Mouse (Mus musculus) limb, embryonic 13.5 days (tissue): ENCODE data around the gene Insl3. TPM values are rescaled to one million over a fixed set of nuclear protein-coding genes. Genes with fewer than 3 reads are reported as not detected.
"Not testable (repeated sequence)": the region's sequence is repeated elsewhere in the genome, so short reads cannot be mapped to it uniquely, and the experiment has no call there.

ENCODE experiments used
- ATAC-seq: fragments of 200-750 bp; cut with Nextera tagmentation; 2 replicates; pipeline ENCODE4 v1.8.0; 2017; ENCODE audit warnings: low read depth, moderate number of reproducible peaks, moderate TSS enrichment; ENCODE audit not compliant: low FRiP score
- H3K27ac ChIP-seq: fragments of 300-500 bp; sonication (generic); 2 replicates; pipeline ENCODE4 v1.5.1; 2015; ENCODE audit warnings: inconsistent platforms, mild to moderate bottlenecking, moderate library complexity
- H3K27me3 ChIP-seq: fragments of 300-500 bp; sonication (generic); 2 replicates; pipeline ENCODE4 v1.6.1; 2015; ENCODE audit warnings: mild to moderate bottlenecking, inconsistent platforms
- H3K36me3 ChIP-seq: fragments of 300-500 bp; sonication (generic); 2 replicates; pipeline ENCODE4 v1.6.1; 2015; ENCODE audit warnings: inconsistent platforms, mild to moderate bottlenecking, moderate library complexity
- H3K4me1 ChIP-seq: fragments of 300-500 bp; sonication (generic); 2 replicates; pipeline ENCODE4 v1.6.1; 2015; ENCODE audit warnings: inconsistent platforms
- H3K4me2 ChIP-seq: fragments of 300-500 bp; sonication (generic); replicated peaks from 2 replicates; pipeline ENCODE4 v1.6.1; 2015; ENCODE audit warnings: inconsistent platforms, mild to moderate bottlenecking, moderate library complexity
- H3K4me3 ChIP-seq: fragments of 300-500 bp; sonication (generic); 2 replicates; pipeline ENCODE4 v1.5.1; 2015; ENCODE audit warnings: moderate library complexity, mild to moderate bottlenecking, inconsistent platforms
- H3K9ac ChIP-seq: fragments of 300-500 bp; sonication (generic); 2 replicates; pipeline ENCODE4 v1.6.1; 2015; ENCODE audit warnings: mild to moderate bottlenecking, inconsistent platforms
- H3K9me3 ChIP-seq: fragments of 300-500 bp; sonication (generic); 2 replicates; pipeline ENCODE4 v1.6.1; 2016; ENCODE audit warnings: inconsistent platforms
- WGBS: fragments of 180-500 bp; shearing (Covaris S2); methylation state at CpG from one replicate; pipeline ENCODE4 v1.1.7; 2015; 5-methylcytosine and 5-hydroxymethylcytosine counted together
- polyA plus RNA-seq: library from polyadenylated mRNA; unstranded; fragments of >200 nt; fragmentation: Nextera tagmentation; extraction: Ambion mirVana; gene quantifications from 2 replicates; pipeline ENCODE4 v1.2.1, GENCODE M21; 2015

Gene Insl3
- polyA plus RNA-seq, 1 experiment from 2014 or later, result 0.48 TPM

- H3K4me1 ChIP-seq, result peaks cover 15% of the 10 kb centered on the region
- no peaks in the 10 kb centered on the region for H3K36me3 ChIP-seq
- ATAC-seq, result no peak
- H3K9ac ChIP-seq, result no peak overlapping the region
- H3K4me2 ChIP-seq, result no peak overlapping the region
- no peaks in the 10 kb centered on the region for H3K9me3 ChIP-seq
- no peaks in the 10 kb centered on the region for H3K27me3 ChIP-seq
- H3K4me3 ChIP-seq, result no peak overlapping the region
- WGBS, result 93% methylated on average over 12 of the region's 12 CpGs
- no peak overlapping the region for H3K27ac ChIP-seq
Observed at GRCm38 (mm10) chr8:71717096-71717495, 28.1 kb downstream of the Insl3 start.

GRCm38 (mm10) chr8:71718252-71718651 lies 29.2 kb downstream of the Insl3 start:
- H3K36me3 ChIP-seq, result no peaks in the 10 kb centered on the region
- H3K4me3 ChIP-seq, result no peak overlapping the region
- WGBS, result 44% methylated on average over 3 of the region's 3 CpGs
- H3K4me1 ChIP-seq, result peaks cover 15% of the 10 kb centered on the region
- no peaks in the 10 kb centered on the region for H3K9me3 ChIP-seq
- ATAC-seq, result no peak
- H3K27me3 ChIP-seq, result peaks cover 5% of the 10 kb centered on the region
- H3K4me2 ChIP-seq, result no peak overlapping the region
- H3K9ac ChIP-seq, result no peak overlapping the region
- no peak overlapping the region for H3K27ac ChIP-seq

- Histone ChIP-seq H3K27me3 (peaks cover 14% of the 10 kb centered on the region), H3K36me3 (no peaks in the 10 kb centered on the region), H3K4me1 (peaks cover 15% of the 10 kb centered on the region), H3K4me3 (no peak overlapping the region), H3K27ac (no peak overlapping the region), H3K9ac (no peak overlapping the region), H3K4me2 (no peak overlapping the region), H3K9me3 (no peaks in the 10 kb centered on the region)
- WGBS, result 65% methylated on average over 4 of the region's 4 CpGs
- ATAC-seq, result no peak
Observed at GRCm38 (mm10) chr8:71719218-71719617, 30.2 kb downstream of the Insl3 start.

GRCm38 (mm10) chr8:71719928-71720457 lies 31.0 kb downstream of the Insl3 start:
- WGBS, result 32% methylated on average over 7 of the region's 7 CpGs
- Histone ChIP-seq H3K4me3 (no peak overlapping the region), H3K9ac (no peak overlapping the region), H3K27me3 (peaks cover 22% of the 10 kb centered on the region), H3K4me1 (peaks cover 17% of the 10 kb centered on the region), H3K9me3 (no peaks in the 10 kb centered on the region), H3K36me3 (no peaks in the 10 kb centered on the region), H3K27ac (no peak overlapping the region), H3K4me2 (no peak overlapping the region)
- ATAC-seq, result peak; percentile 20; the same call in 1 of the 2 replicates

- H3K4me2 ChIP-seq, result no peak overlapping the region
- ATAC-seq, result no peak
- H3K27ac ChIP-seq, result no peak overlapping the region
- 60% methylated on average over 14 of the region's 14 CpGs for WGBS
- H3K9ac ChIP-seq, result no peak overlapping the region
- H3K4me1 ChIP-seq, result peaks cover 16% of the 10 kb centered on the region
- no peak overlapping the region for H3K4me3 ChIP-seq
- peaks cover 53% of the 10 kb centered on the region for H3K27me3 ChIP-seq
- no peaks in the 10 kb centered on the region for H3K36me3 ChIP-seq
- no peaks in the 10 kb centered on the region for H3K9me3 ChIP-seq
Observed at GRCm38 (mm10) chr8:71723047-71723551, 34.1 kb downstream of the Insl3 start.

- H3K4me3 ChIP-seq, result no peak overlapping the region
- peaks cover 64% of the 10 kb centered on the region for H3K27me3 ChIP-seq
- 71% methylated on average over 4 of the region's 4 CpGs for WGBS
- no peak overlapping the region for H3K9ac ChIP-seq
- H3K4me1 ChIP-seq, result peaks cover 24% of the 10 kb centered on the region
- no peaks in the 10 kb centered on the region for H3K36me3 ChIP-seq
- no peak overlapping the region for H3K27ac ChIP-seq
- ATAC-seq, result no peak
- no peaks in the 10 kb centered on the region for H3K9me3 ChIP-seq
- no peak overlapping the region for H3K4me2 ChIP-seq
Observed at GRCm38 (mm10) chr8:71724389-71724788, 35.4 kb downstream of the Insl3 start.

GRCm38 (mm10) chr8:71725122-71725924 lies 36.3 kb downstream of the Insl3 start, which contains the start of gene Fcho1:
Gene Fcho1 (minus strand): TSS chr8:71725716.
- H3K27ac ChIP-seq, result no peak within 1 kb of the TSS
- H3K4me1 ChIP-seq, result peaks cover 17% of the 10 kb centered on the region
- H3K27me3 ChIP-seq, result peaks cover 69% of the 10 kb centered on the region
- H3K9ac ChIP-seq, result peak within 1 kb of the TSS; percentile 67
- H3K4me2 ChIP-seq, result peak within 1 kb of the TSS; percentile 82
- 1% methylated on average over 44 of the region's 54 CpGs for WGBS
- H3K36me3 ChIP-seq, result no peaks in the 10 kb centered on the region
- no peaks in the 10 kb centered on the region for H3K9me3 ChIP-seq
- peak; percentile 55; the same call in 1 of the 2 replicates for ATAC-seq
- peak within 1 kb of the TSS; percentile 58 for H3K4me3 ChIP-seq

GRCm38 (mm10) chr8:71728240-71728785 lies 39.3 kb downstream of the Insl3 start:
- H3K4me2 ChIP-seq, result peak overlapping the region; percentile 64
- peaks cover 68% of the 10 kb centered on the region for H3K27me3 ChIP-seq
- no peak overlapping the region for H3K27ac ChIP-seq
- no peaks in the 10 kb centered on the region for H3K9me3 ChIP-seq
- H3K9ac ChIP-seq, result no peak overlapping the region
- H3K4me1 ChIP-seq, result peaks cover 15% of the 10 kb centered on the region
- H3K36me3 ChIP-seq, result no peaks in the 10 kb centered on the region
- WGBS, result 6% methylated on average over 19 of the region's 21 CpGs
- H3K4me3 ChIP-seq, result peak overlapping the region; percentile 34
- peak; percentile 51; the same call in 1 of the 2 replicates for ATAC-seq

- no peak overlapping the region for H3K9ac ChIP-seq
- H3K4me2 ChIP-seq, result peak overlapping the region; percentile 64
- 3% methylated on average over 16 of the region's 16 CpGs for whole genome bisulfite sequencing
- no peak overlapping the region for H3K27ac ChIP-seq
- H3K27me3 ChIP-seq, result peaks cover 61% of the 10 kb centered on the region
- peaks cover 15% of the 10 kb centered on the region for H3K4me1 ChIP-seq
- H3K9me3 ChIP-seq, result no peaks in the 10 kb centered on the region
- H3K4me3 ChIP-seq, result peak overlapping the region; percentile 34
- H3K36me3 ChIP-seq, result no peaks in the 10 kb centered on the region
- ATAC-seq, result no peak
Observed at GRCm38 (mm10) chr8:71728826-71729620, 40.0 kb downstream of the Insl3 start.

GRCm38 (mm10) chr8:71731652-71732230 lies 42.7 kb downstream of the Insl3 start:
- H3K4me1 ChIP-seq, result peaks cover 9% of the 10 kb centered on the region
- H3K9ac ChIP-seq, result no peak overlapping the region
- H3K4me3 ChIP-seq, result no peak overlapping the region
- no peak overlapping the region for H3K4me2 ChIP-seq
- H3K36me3 ChIP-seq, result no peaks in the 10 kb centered on the region
- ATAC-seq, result no peak
- H3K27ac ChIP-seq, result no peak overlapping the region
- H3K27me3 ChIP-seq, result peaks cover 34% of the 10 kb centered on the region
- WGBS, result 52% methylated on average over 3 of the region's 3 CpGs
- H3K9me3 ChIP-seq, result no peaks in the 10 kb centered on the region

GRCm38 (mm10) chr8:71738316-71738715 lies 49.3 kb downstream of the Insl3 start:
- not testable (repeated sequence) for H3K4me2 ChIP-seq, ATAC-seq, H3K9me3 ChIP-seq, H3K27ac ChIP-seq, H3K4me3 ChIP-seq, H3K36me3 ChIP-seq, H3K4me1 ChIP-seq, H3K9ac ChIP-seq
- peaks cover 13% of the 10 kb centered on the region for H3K27me3 ChIP-seq
